Mouse (Mus musculus) right cerebral cortex, adult 18-20 months (tissue): ENCODE data around the gene Clip2.
A peak's percentile ranks its signal among the peaks of the same experiment; 100 is the strongest.

Source experiments
- DNase-seq: peaks from one replicate; pipeline ENCODE4 v3.0.0; 2022; ENCODE audit warnings: mixed read lengths

Gene Clip2

DNA sequence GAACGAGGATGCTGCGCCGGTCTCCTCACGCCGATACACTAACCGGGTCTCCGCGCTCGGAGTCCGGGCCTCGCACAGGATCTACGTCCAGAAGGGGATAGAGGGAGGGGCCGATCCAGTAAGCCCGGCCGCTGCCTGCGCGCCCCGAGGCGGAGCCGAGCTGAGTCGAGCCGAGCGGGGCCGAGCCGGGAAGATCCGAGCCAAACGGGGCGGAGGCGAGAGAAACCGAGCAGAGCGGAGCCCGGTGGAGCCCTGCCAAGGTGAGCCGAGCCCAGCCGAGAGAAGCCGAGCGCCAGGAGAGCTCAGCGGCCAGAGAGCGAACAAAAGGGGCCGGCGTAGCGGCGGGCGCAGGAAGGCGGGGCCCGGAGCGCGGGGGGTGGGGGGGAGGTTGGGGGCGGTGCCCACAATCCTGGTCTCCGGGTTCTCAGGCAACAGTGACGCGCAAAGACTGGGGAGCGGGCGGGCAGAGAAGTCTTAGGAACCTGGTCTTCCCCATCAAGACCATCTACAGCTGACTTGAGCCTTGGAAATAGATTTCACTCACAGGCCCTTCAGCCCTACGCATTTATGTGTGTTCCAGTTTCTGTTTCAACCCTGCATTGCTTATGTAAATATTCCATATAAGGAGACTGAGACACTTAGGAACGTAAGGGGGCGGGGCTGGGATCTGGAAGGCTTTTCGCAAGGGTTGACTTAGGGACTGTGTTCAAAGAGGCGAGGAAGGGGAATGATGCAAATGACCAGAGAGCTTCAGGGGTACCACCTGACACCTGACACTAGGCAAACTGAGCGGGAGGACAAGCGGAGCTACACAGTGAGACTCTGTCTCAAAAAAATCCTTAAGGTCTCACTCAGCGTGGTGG, at the start of gene Clip2:
Gene Clip2, minus strand, starts transcription at position 325 of the 863 bp plus-strand sequence.
- peak; percentile 98 for DNase-seq

DNA sequence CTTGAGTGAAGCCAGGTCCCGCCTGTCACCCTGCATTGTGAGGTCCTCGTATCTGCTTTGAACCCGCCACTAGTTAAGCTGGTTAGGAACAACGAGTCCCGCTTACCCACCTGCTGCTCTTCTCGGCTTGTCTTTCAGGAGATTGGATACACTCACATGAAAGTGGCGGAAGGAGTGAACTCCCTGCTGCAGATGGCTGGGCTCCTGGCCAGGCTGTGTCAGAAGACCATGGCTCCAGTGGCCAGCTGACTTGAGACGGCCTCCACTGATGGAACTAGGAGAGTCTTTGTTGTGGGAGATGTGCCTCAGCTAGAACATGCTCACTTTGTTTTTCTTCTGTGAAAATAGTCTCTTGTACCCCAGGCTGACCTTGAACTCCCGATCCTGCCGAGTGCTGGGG, 45.5 kb upstream of the Clip2 start:
- no peak for DNase-seq

DNA sequence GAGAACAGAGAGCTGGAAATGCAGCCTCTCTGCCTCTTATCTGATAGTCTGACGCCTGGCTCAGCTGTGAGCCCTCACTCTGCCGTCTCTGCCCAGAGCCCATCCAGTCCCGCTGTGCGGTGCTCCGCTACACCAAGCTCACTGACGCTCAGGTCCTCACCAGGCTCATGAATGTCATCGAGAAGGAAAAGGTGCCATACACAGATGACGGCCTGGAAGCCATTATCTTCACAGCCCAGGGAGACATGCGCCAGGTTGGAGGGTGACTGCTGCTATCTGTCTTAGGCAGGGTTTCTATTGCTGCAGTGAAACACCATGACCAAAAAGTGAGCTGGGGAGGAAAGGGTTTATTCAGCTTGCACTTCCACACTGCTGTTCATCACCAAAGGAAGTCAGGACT, 40.9 kb upstream of the Clip2 start:
- no peak for DNase-seq

DNA sequence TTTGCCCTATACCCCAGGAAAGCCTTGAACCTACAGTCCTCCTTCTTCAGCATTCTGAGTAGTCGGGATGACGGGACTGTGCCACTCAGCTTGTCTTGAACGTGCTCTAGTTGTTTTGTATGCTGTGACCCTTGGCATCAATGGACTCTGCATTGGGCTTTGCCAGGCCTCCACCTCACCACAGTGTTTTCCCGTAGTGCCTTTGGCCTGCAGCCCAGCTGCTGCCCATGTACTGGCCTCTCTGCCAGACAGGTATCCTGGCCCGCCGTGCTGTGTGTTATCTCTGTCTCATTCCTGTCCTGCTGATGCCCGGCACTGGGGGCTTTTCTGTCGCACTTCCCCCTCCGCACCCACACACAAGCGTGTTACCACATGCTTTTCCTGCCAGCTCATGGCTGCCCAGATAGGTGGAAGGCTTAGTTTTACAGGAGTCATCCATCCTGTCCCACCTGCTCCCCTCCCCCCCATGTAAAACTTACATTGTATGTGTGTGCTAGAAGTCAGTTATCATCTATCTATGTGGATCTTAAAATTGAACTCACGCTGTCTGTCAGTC, 39.9 kb upstream of the Clip2 start:
- no peak for DNase-seq

DNA sequence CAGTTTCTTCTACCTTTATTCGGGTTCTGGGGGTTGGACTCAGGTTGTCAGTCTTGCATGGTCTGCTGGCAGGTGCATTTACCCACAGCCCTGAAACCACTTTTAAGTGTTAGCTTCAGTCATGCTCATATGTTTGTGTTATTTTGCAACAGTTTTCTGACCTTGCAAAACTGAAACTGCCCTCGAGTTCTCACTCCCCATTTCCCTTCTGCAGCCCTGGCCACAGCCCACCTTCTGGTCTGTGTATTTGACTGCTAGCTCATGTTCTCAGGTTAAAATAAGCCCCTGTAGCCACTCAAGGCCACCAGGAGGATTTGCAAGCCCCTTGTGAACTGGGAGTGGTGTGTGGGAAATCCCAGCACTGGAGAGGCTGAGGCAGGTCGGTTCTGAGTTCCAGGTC, 37.7 kb upstream of the Clip2 start:
- DNase-seq, result no peak

DNA sequence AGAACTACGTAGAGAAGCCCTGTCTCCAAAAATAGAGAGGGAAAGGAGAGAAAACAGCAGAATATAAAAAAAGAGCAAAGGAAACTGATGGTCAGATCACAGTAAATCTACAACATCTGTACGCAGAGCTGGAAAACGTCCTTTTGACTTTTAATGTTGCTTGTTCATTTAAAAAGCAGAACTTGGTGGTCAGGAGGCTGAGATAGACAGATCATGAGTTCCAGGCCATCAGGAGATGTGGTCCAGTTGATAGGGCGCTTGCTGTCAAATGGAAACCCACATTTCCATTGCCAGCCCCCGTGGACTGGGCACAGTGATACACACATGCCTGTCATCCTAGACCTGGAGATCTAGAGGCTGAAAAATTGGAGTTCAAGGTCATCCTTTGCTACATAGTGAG, 32.6 kb upstream of the Clip2 start:
- no peak for DNase-seq

DNA sequence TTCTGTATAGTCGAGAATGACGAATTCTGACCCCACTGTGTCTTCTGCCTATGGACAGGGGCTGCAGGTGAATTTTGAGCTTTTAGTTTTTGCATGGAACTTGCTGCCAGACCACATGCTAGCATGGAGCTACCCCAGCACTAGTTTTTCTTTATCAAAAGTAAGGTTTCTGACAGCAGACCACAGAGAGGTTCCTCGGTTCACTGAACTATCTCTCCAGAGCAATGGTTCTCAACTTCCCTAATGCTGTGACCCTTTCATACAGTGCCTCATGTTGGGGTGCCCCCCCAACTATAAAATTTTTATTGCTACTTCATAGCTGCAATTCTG, 31.6 kb upstream of the Clip2 start:
- no peak for DNase-seq

DNA sequence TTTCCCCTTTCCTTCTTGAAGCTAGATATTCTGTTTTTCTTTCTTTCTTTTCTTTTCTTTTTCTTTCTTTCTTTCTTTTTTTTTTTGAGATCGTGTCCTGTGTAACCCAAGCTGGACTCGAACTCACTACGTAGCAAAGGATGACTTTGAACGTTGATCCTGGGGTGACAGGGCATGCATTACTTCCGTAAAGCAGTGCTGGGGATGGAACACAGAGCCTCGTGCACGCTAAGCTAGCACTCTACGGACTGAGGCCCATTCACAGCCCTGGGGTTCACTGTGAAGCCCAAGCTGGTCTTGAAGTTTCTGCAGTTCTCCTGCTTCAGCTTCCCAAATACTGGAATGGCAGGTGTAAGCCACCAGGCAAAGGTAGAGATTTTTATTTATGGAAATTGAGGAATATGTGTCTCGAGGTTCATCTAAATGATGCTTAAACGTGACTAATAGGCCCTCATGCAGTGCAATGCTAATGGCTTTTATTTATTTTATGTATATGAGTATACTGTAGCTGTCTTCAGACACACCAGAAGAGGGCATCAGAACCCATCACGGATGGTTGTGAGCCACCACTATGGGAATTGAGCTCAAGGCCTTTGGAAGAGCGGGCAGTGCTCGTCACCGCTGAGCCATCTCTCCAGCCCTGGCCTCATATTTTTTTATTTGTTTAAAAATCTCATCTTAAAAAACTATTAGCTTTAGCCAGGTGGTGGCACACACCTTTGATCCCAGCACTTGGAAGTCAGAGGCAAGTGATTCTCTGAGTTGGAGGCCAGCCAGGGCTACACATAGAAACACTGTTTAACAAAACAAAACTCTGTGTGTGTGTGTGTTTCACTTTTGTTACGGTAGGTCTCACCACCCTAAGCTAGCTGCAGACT, 31.0 kb upstream of the Clip2 start:
- no peak for DNase-seq

DNA sequence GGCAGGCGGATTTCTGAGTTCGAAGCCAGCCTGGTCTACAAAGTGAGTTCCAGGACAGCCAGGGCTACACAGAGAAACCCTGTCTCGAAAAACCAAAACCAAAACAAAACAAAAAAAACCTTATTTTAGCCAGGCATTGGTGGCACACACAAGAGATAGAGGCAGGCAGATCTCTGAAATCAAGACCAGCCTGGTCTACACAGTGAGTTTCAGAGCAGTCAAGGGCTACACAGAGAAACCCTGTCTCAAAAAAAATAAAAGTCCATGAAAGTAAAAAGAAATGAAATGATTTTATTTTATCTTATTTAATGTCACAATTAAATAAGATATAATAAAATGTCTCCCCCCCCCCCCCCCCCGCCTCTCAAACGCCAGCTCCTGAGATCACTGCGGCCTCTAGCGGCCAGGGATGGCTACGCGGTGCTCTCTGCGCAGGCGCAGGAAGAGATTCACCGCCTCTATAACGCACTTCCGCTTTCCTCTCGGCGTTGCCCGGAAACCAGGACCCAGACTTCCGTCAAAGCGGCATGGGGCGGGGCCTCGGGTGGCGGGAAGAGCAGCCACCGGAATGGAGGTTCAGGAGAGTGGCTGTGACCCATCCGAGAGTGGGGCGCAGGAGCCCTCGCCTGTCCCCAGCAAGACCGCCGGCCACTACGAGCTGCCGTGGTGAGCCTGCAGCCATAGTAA, 30.1 kb upstream of the Clip2 start:
- peak; percentile 96 for DNase-seq

DNA sequence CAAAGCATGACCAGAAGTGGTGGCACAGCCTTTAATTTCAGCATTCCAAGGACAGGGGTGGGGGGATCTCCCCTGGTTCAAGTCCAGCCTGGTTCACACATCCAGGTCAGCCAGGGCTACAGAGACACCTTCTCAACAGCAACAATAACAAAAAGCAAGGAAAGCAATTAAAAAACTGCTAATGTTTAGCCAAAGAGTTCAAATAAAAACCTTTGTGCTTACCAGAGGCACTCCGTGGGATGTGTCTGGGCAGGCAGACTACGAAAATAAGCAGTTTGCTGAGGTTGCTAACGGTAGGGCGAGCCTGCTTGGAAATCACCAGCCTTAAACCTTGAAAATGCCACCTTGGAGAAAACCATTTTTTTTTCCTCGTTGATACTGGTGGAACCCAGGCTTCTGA, 28.9 kb upstream of the Clip2 start, which contains the start of gene Rfc2:
Gene Rfc2, plus strand, starts transcription at position 221 of the 400 bp plus-strand sequence.
- no peak for DNase-seq

DNA sequence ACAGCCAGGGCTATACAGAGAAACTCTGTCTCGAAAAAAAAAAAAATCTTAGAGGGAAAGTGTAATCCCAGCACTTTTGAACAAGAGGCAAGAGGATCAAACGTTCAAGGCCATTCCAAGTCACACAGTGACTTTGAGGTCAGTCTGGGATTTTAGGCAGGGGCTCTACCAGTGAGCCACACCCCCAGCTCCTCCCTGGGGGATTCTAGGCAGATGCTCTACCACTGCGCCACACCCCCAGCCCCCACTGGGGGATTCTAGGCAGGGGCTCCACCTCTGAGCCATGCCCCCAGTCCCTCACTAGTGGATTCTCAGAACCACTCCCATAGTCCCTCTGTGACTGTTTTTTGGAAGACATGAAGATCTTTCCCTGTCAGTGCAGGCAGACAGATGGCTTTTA, 26.9 kb upstream of the Clip2 start:
- DNase-seq, result no peak

DNA sequence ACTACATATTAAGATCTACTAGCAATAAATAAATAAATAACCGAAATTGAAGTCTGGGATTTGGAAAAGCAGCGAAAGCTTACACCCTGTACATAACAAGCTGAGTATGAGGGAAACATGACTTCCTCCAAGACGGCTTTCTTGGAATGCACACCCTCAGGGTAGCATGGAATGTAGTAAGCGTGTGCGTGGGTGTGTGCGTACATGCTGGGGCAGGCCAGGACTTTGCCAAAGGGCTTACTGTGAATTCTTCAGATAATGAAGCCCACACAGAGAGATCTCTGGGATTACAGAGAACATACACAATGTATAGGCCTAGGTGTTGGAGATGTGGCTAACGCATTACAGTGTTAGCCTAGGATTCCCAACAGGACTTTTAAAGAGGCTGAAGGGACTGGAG, 25.3 kb upstream of the Clip2 start:
- DNase-seq, result no peak

DNA sequence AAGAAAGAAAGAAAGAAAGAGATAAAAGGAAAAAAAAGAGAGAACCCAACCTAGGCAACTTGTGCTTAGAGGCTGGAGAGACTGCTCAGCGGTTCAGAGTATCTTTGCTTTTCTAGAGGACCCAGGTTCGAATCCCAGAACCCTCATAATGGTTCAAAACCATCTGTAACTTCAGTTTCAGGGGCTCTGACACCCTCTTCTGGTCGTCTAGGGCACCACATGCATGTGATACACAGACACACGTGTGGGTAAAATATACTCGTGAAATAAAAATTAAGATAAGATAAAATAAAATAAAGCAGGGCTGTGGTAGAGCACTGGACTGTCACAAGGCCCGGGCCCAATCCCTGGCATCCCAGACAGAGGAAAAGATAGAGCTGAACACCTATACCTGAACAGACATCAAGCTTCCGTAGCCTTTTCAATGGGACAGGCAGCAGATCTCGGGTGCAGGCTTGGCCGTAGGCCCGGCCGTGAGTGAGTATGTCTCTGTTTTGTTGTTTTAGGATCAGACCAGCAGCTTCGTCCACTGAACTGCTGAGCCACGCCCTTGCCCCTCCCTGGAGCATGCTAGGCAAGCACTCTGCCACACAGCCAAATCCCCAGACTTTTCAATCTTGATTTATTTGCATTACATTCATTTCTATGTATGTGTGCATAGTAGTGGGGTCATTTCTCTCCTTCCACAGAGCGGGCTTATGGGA, 24.4 kb upstream of the Clip2 start:
- DNase-seq, result no peak

DNA sequence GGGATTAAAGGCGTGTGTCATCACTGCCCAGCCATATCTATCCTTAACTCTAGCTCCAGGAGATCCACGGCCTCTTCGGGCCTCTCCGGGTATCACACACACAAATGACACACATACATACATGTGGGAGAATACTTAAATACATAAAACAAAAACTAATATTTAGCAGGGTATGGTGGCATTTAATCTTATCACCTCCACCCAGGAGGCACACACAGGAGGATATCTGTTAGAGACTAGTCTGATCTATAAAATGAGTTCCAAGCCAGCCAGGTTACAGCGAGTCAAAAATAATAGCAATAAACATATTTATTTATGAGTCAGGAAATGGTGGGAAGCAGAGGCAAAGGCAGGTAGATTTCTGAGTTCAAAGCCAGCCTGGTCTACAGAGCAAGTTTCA, 23.6 kb upstream of the Clip2 start:
- no peak for DNase-seq

DNA sequence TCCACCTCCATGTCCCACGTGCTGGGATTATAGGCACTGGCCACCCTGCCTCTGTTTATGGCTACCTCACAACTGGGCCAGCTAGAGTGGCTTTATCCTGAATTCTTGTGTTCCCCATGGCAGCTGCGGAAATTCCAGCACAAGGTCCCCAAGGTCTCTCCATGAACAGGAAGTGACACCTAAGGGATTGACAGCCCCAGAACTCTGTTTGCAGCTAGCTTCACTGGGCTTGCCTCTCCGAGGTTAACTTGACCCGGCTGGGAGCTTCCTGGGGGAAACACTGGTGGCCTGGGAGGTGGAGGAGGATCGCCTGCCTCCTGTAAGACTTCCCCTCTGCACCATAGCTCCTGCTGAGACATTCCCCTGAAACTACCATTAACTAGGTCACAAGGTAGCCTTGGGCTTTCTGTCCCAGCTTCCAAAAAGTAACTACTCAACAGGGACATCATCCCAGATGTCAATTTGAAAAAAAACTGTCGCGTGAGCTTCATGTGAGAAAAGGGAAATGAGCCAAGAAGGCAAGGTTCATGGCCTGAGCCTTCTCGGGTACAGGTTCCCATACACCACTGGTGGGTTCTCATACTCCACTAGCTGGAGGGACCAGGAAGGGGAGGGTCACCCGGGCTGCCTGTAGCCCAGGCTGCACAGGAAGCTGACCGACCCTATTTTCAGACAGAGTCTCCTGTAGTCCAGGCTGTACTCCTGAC, 20.4 kb upstream of the Clip2 start:
- DNase-seq, result no peak

DNA sequence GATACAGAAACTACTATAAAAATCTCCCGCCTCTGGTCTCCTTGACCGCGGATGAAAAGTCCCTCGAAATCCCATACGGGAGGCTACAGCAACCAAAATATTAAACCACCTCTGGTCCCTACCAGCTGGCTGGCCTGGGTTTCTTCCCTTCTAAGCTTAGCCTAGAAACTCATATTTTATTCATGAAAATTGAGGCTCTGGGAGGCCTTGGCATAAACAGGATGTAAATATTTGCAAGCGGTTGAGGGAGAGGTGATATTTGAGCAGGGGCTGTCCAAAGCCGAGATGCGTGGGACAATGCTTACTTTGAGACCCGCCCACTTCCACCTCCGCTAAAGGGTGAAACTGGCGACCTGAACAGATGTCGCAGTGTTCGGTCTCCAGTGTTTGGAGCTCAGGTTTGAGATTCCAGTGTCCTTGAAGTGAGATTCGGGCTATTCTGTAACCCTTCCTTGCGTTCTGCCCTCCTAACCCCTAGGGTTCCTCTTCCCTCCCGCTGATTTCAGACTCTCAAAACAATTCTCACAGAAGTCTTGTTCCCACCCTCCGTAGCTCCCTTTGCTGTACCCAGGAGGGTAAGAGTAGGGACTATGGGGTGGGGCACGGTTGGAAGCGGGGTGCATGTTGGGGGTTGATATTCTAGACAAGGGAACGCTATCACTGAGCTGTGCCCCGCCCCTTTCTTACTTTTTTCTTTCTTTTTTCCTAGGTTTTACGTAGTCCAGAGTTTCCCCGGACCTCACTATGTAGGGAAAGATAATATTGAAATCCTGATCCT, 19.7 kb upstream of the Clip2 start:
- DNase-seq, result peak; percentile 69

DNA sequence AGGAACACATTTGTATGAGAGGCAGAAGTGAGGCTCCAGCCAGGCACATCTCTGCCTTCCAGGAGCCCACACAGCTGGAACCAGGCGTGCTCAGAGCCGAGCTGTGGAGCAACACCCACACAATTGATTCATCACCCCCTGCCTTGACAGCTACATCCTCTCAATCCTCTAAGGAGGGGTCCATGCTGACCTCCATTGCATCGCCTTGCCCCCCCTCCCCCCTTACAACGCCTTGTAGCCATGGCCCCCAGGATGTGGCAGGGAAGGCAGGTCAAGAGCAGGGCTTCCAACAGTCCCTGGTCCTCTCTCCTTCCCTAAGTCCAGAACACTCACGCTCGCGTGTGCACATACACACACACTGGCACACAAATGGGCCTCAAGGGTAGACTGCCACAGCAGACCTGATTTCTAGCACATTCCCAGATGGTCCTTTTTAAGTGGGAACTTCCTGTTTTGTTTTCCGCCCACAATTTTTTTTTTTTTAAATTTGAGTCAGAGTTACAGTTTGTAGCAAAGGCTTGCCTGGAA, 16.8 kb upstream of the Clip2 start:
- peak; percentile 41 for DNase-seq

DNA sequence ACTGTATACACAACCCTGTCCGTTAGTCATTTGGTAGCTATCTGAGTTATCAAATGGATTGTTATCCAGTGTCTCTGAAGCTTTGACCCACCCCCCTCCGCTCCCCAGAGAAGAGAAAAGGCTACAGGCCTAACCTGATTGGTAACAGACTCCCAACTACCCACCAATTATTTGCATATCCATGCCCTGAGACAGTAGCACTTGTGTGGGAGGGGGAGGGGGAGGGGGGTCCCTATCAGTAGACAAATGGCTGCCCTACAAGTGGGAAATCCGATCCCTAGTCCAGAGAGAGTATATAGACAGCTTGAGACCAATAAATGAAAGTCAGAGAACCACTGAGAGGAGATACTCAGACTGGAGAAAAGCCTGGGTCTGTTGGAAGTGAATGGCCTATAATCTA, 15.8 kb upstream of the Clip2 start:
- DNase-seq, result no peak

DNA sequence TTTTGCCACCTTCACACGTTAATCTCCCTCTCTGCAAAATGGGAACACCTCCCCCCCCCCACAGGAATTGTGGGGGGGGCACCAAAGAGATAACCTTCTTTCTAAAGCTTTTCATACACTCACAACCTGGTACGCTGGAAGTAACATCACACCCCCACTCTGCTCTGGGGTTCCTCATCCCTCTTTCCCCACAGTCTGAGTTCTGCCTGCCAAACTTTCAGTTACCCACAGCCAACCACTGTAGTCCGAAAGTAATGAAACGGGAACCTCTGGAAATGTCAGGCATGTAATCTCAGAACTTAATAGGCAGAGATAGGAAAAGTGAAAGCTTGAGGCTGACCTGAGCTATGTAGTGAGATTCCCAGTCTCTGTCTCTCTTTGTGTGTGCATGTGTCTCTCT, 15.2 kb upstream of the Clip2 start:
- DNase-seq, result no peak

DNA sequence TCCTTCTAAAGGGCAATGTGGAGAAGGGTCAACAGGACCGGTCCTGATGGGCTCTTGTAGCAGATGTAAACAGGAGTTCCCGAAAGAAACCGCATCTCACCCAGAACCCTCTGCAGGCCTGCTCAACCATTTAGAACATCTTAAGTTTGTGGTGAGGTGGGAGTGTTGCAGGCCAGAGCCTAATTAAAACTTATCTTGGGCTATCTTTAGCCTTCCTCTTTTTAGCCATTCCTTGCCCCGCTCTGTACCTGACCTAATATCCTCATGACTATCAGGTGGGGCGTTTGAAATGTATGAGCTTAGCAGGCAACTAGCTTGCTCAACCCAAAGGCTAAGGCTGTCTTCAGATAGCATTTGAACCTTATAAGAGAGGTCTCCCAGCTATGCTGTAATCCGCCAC, 13.5 kb upstream of the Clip2 start:
- DNase-seq, result no peak

DNA sequence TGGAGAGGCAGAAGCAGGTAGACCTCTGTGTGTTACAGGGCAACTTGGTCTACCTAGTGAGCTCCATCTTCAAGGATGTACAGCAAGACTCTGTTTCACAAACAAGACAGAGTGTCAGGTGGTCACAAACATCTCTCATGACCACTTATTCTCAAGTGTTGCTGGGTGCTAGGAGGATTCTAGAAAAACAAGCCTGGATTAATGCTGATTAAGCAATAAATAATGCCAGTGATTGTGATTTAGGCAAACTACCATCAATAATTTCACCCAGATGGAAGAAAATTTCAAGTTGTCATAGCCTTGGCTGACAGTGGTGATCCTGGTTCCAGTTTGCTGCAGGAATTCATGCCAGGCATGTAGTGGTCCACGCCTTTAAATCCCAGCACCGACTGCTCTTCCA, 12.0 kb upstream of the Clip2 start:
- DNase-seq, result no peak
